Mouse (Mus musculus) myocyte (in vitro differentiated cells): ENCODE measurements around the gene Rnf103. TPM values are rescaled to one million over a fixed set of nuclear protein-coding genes. Genes with fewer than 3 reads are reported as not detected.

Source experiments
- H3K27me3 ChIP-seq: one replicate; pipeline ENCODE4 v1.6.1; 2011; ENCODE audit not compliant: control insufficient read depth, insufficient read depth, insufficient read length
- H3K36me3 ChIP-seq: one replicate; pipeline ENCODE4 v1.6.1; 2011; ENCODE audit not compliant: control insufficient read depth, insufficient read depth
- H3K4me2 ChIP-seq: one replicate; pipeline ENCODE4 v1.6.1; 2011; ENCODE audit warnings: low read depth, control low read depth
- H3K4me3 ChIP-seq: one replicate; pipeline ENCODE4 v1.5.1; 2011; ENCODE audit warnings: mild to moderate bottlenecking, control low read depth, moderate library complexity
- H3K79me2 ChIP-seq: one replicate; pipeline ENCODE4 v1.6.1; 2011; ENCODE audit not compliant: control insufficient read depth, insufficient read depth
- H3ac ChIP-seq: one replicate; pipeline ENCODE4 v1.6.1; 2011; ENCODE audit not compliant: control insufficient read depth, insufficient read length
- CEBPB ChIP-seq: IDR thresholded peaks from 2 replicates; pipeline ENCODE4 v1.6.1; 2011; ENCODE audit warnings: mild to moderate bottlenecking, moderate library complexity; ENCODE audit not compliant: poor library complexity, insufficient read depth, severe bottlenecking
- E2F4 ChIP-seq: IDR thresholded peaks from one replicate; pipeline ENCODE4 v1.6.1; 2011; ENCODE audit warnings: mild to moderate bottlenecking, control low read depth, moderate library complexity; ENCODE audit not compliant: insufficient read depth
- MAX ChIP-seq: IDR thresholded peaks from one replicate; pipeline ENCODE4 v1.6.1; 2011; ENCODE audit warnings: low read depth, mild to moderate bottlenecking, control low read depth
- MYOD1 ChIP-seq, 3 experiments: IDR thresholded peaks; one replicate each; pipeline ENCODE4 v1.6.1; 2011; ENCODE audit warnings: control low read depth in 2 of 3, low read depth in 2 of 3, mild to moderate bottlenecking in 2 of 3, moderate library complexity in 1 of 3; ENCODE audit not compliant: insufficient read length in 2 of 3, control insufficient read depth in 1 of 3
- MYOG ChIP-seq, 3 experiments: IDR thresholded peaks; one replicate each; pipeline ENCODE4 v1.6.1; 2011; ENCODE audit warnings: control low read depth in 2 of 3, low read depth in 2 of 3, mild to moderate bottlenecking in 2 of 3; ENCODE audit not compliant: insufficient read length in 2 of 3, control insufficient read depth in 1 of 3, insufficient read depth in 1 of 3
- POLR2A ChIP-seq: IDR thresholded peaks from one replicate; pipeline ENCODE4 v1.6.1; 2011; ENCODE audit warnings: low read depth, mild to moderate bottlenecking, control low read depth, moderate library complexity; ENCODE audit not compliant: insufficient read length
- POLR2AphosphoS2 ChIP-seq: IDR thresholded peaks from one replicate; pipeline ENCODE4 v1.6.1; 2011; ENCODE audit warnings: low read depth, control low read depth; ENCODE audit not compliant: insufficient read length
- REST ChIP-seq: IDR thresholded peaks from one replicate; pipeline ENCODE4 v1.6.1; 2011; ENCODE audit warnings: mild to moderate bottlenecking, control low read depth, moderate library complexity; ENCODE audit not compliant: insufficient read depth, insufficient read length
- SRF ChIP-seq: IDR thresholded peaks from one replicate; pipeline ENCODE4 v1.6.1; 2011; ENCODE audit warnings: low read depth; ENCODE audit not compliant: control insufficient read depth, insufficient read length
- TCF12 ChIP-seq: IDR thresholded peaks from one replicate; pipeline ENCODE4 v1.6.1; 2011; ENCODE audit warnings: mild to moderate bottlenecking, control low read depth; ENCODE audit not compliant: poor library complexity, insufficient read depth, severe bottlenecking
- TCF3 ChIP-seq: IDR thresholded peaks from one replicate; pipeline ENCODE4 v1.6.1; 2011; ENCODE audit warnings: low read depth, control low read depth; ENCODE audit not compliant: insufficient read length
- USF1 ChIP-seq: IDR thresholded peaks from one replicate; pipeline ENCODE4 v1.6.1; 2011; ENCODE audit warnings: low read depth, mild to moderate bottlenecking, control low read depth, moderate library complexity
- polyA plus RNA-seq: library from polyadenylated mRNA; unstranded; fragments of >200 nt; fragmentation: generic; extraction: Trizol; gene quantifications from one replicate; pipeline ENCODE4 v1.2.1, GENCODE M21; 2012; ENCODE audit warnings: missing spikeins

The Rnf103 gene
- polyA plus RNA-seq, 1 experiment: 8.3 TPM

DNA sequence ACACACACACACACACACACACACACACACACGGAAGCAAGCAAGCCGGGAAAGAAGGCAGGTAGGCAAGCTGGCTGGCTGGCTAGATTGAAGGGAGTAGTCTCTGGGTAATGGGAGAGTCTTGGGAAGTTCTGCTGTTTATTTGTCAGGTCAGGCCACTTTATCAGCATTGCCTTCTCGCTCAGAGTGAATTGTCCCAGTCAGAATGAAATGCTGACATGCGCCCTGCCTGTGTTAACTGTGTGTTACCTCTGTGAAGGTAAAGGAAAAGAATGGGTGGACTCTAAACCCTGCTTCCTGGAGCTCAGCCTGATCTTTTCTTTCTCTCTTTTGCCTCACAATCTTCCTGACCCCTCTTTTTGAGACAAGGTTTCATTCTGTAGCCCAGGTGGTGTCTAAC lies 5.7 kb upstream of the Rnf103 start:
- H3K79me2 ChIP-seq: no peaks in the 10 kb centered on the region
- no peak overlapping the region for H3K4me2 ChIP-seq
- no peak overlapping the region for H3ac ChIP-seq
- no peak for TF ChIP-seq REST
- TF ChIP-seq MYOG (IDR thresholded peaks at IDR 0.05; ENCODE audit: control insufficient read depth in 1 of 3, insufficient read depth in 1 of 3, insufficient read length in 2 of 3, low read depth in 2 of 3): no peak
- TF ChIP-seq POLR2AphosphoS2: no peak
- TF ChIP-seq MYOD1 (IDR thresholded peaks at IDR 0.05; ENCODE audit: control insufficient read depth in 1 of 3, insufficient read length in 2 of 3, low read depth in 2 of 3): no peak
- TF ChIP-seq CEBPB: no peak
- TF ChIP-seq USF1: no peak
- TF ChIP-seq MAX: no peak
- no peak for TF ChIP-seq TCF3
- TF ChIP-seq E2F4: no peak
- TF ChIP-seq POLR2A: no peak
- H3K36me3 ChIP-seq: no peaks in the 10 kb centered on the region
- no peaks in the 10 kb centered on the region for H3K27me3 ChIP-seq
- no peak overlapping the region for H3K4me3 ChIP-seq

DNA sequence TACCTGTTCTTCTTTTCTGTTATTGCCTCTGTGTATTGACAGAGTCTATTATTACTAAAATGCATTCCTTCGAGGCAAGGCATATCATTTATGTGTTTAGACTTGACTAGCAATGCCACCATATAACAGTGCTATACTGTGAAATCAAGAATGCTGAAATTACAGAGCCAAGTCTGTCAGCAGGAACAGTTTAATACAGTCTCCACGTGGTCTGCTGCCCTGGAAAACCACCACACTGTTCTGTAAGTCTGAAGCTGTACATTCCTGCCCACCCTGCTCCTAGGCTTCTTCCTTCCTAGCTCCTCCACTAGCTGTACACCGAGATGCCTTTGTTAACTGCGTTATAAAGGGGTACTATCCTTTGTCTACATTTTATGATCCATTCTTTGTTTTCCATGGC lies 1.6 kb upstream of the Rnf103 start:
- no peak overlapping the region for H3K4me2 ChIP-seq
- no peaks in the 10 kb centered on the region for H3K27me3 ChIP-seq
- no peak overlapping the region for H3K4me3 ChIP-seq
- no peak overlapping the region for H3ac ChIP-seq
- H3K79me2 ChIP-seq: peaks cover 20% of the 10 kb centered on the region
- no peaks in the 10 kb centered on the region for H3K36me3 ChIP-seq
- no peak for TF ChIP-seq E2F4
- TF ChIP-seq MAX: no peak
- TF ChIP-seq TCF3: no peak
- TF ChIP-seq TCF12: no peak
- TF ChIP-seq POLR2A: no peak
- TF ChIP-seq MYOG (IDR thresholded peaks at IDR 0.05; ENCODE audit: control insufficient read depth in 1 of 3, insufficient read depth in 1 of 3, insufficient read length in 2 of 3, low read depth in 2 of 3): no peak
- TF ChIP-seq MYOD1 (IDR thresholded peaks at IDR 0.05; ENCODE audit: control insufficient read depth in 1 of 3, insufficient read length in 2 of 3, low read depth in 2 of 3): no peak
- TF ChIP-seq SRF: no peak
- TF ChIP-seq REST: no peak
- no peak for TF ChIP-seq USF1
- no peak for TF ChIP-seq POLR2AphosphoS2
- TF ChIP-seq CEBPB: no peak

GRCm38 (mm10) chr6:71492756-71493674 lies 679 bp upstream of the Rnf103 start:
- Histone ChIP-seq H3K27me3 (no peaks in the 10 kb centered on the region), H3ac (peak overlapping the region; percentile 66), H3K36me3 (no peaks in the 10 kb centered on the region), H3K79me2 (peaks cover 20% of the 10 kb centered on the region), H3K4me2 (peak overlapping the region; percentile 68), H3K4me3 (peak overlapping the region; percentile 65)
- TF ChIP-seq TCF12 (no peak), SRF (no peak), E2F4 (no peak), TCF3 (no peak), USF1 (no peak), POLR2A (no peak), REST (no peak), MYOG (IDR thresholded peaks at IDR 0.05; ENCODE audit: control insufficient read depth in 1 of 3, insufficient read depth in 1 of 3, insufficient read length in 2 of 3, low read depth in 2 of 3) (no peak), MYOD1 (IDR thresholded peaks at IDR 0.05; ENCODE audit: control insufficient read depth in 1 of 3, insufficient read length in 2 of 3, low read depth in 2 of 3) (no peak), MAX (no peak), POLR2AphosphoS2 (no peak), CEBPB (no peak)

DNA sequence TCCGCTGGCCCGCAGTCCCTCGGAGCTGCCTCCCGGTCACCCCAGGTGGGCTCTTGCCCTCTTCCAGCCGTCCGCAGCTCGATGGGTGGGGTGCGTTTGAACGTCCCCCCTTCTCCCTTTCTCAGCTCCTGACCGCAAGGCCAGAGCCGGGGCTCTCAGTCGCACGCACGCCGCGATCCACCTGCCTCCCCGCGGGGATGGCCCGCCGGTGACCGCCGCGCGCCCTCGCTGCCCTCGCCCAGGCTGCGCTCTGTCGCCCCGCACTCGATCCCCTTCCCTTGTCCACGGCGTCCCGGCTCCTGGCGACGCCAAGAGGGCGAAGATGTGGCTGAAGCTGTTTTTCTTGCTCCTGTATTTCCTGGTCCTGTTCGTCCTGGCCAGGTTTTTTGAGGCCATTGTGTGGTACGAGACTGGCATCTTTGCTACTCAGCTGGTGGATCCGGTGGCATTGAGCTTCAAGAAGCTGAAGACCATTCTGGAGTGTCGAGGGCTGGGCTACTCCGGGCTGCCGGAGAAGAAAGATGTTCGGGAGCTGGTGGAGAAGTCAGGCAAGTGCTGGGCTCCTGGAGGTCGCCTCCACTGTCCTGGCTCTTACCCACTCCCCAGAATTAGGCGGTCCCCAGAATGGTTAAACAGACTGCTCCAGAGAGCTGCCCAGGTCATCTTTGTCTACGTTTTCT lies 787 bp downstream of the Rnf103 start:
- Histone ChIP-seq H3K4me2 (peak overlapping the region; percentile 84), H3K79me2 (peaks cover 20% of the 10 kb centered on the region), H3K4me3 (peak overlapping the region; percentile 65), H3K27me3 (no peaks in the 10 kb centered on the region), H3K36me3 (no peaks in the 10 kb centered on the region), H3ac (peak overlapping the region; percentile 66)
- TF ChIP-seq MYOD1 (IDR thresholded peaks at IDR 0.05; ENCODE audit: control insufficient read depth in 1 of 3, insufficient read length in 2 of 3, low read depth in 2 of 3): peak in 2 of 3 experiments; percentile 24 to 38
- TF ChIP-seq POLR2AphosphoS2: no peak
- TF ChIP-seq MYOG (IDR thresholded peaks at IDR 0.05; ENCODE audit: control insufficient read depth in 1 of 3, insufficient read depth in 1 of 3, insufficient read length in 2 of 3, low read depth in 2 of 3): peak in 1 of 3 experiments; percentile 18
